Mouse (Mus musculus) E14TG2a.4 (cell line): ENCODE measurements around the gene Kirrel3.

ENCODE experiments used
- CTCF ChIP-seq: conservative IDR thresholded peaks from 2 replicates; pipeline ENCODE4 v1.5.1; 2014; ENCODE audit warnings: low read length
- NANOG ChIP-seq: IDR thresholded peaks from 2 replicates; pipeline ENCODE4 v1.6.1; 2014; ENCODE audit warnings: borderline replicate concordance, low read length, mixed read lengths
- POU5F1 ChIP-seq: IDR thresholded peaks from 2 replicates; pipeline ENCODE4 v1.6.1; 2014; ENCODE audit warnings: low read length, borderline replicate concordance

DNA sequence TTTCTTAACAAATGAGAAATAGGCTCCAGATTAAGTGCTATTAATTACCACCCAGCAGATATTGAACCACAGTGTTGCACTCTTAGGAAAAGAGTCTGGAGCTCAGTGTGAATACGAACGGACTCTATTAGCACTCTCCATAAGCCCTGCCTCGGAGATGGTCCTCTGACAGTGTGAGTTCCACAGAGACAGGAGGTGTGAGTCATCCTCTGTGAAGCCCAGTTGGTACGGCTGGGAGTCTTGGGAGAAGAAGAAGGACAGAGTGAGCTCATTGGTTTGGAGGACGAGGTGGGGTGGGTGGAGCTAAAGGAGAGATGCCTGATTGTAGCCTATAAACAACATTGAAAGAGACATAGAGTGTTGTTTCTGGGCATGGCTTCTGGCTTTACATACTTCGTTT is 247.9 kb downstream of the Kirrel3 start:
- no peak for TF ChIP-seq CTCF
- no peak for TF ChIP-seq NANOG
- TF ChIP-seq POU5F1, result no peak
